Mouse (Mus musculus) kidney, adult 10 weeks (tissue): Measurements from ENCODE around the gene Sec23a. TPM values are rescaled to one million over a fixed set of nuclear protein-coding genes. Genes with fewer than 3 reads are reported as not detected.

ENCODE experiments used
- polyA plus RNA-seq: library from polyadenylated mRNA; stranded (reverse); fragments of 350-450 nt; fragmentation: Illumina TruSeq; extraction: RNeasy Lipid Tissue Mini Kit (QIAGEN cat#74804); gene quantifications from one replicate; pipeline ENCODE4 v1.2.3, GENCODE M21; 2014; ENCODE audit warnings: low read depth, low replicate concordance

The Sec23a gene
- 36.1 TPM for polyA plus RNA-seq

DNA sequence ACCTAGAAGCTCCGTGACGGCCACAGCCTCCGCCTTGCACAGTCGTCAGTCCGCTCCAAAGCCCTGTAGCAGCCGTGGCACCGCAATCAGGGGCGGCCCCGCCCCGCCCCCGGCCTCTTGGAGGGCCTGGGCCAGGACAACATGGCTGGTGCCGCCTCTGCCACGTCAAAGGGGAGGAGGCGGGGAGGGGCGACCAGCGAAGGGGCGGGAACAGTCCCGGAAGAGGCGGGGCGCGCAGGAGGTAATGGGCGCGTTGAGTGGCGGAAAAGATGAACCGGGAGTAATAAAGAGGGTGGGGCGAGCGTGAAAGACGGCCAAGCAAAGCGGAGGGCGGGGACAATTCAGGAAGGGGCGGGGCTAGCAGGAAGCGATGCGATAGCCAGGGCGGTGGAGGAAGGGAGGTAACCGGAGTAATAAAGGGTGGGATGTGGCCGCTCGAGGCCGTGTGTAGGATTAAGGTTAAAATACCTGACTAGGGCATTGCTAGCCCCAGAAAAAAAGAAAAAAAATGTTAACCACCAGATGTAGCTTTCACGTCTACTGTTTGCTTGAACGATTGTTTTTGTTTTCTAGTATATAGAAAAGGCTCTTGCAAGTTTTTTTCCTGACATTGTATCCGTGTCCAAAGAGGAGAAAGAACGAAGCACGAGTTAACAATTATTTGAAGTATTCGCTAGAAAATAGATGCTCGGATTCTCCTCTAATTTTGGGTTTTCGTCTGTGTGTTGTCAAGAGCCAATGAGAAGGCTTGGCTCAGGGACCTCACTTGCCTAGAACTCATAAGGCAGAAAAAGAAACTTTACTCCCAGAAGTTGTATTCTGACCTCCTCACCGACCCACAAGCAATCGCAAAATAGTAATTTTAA lies at the start of gene Sec23a:
Gene Sec23a (minus strand): TSS at position 174 of the 866 bp plus-strand sequence.

DNA sequence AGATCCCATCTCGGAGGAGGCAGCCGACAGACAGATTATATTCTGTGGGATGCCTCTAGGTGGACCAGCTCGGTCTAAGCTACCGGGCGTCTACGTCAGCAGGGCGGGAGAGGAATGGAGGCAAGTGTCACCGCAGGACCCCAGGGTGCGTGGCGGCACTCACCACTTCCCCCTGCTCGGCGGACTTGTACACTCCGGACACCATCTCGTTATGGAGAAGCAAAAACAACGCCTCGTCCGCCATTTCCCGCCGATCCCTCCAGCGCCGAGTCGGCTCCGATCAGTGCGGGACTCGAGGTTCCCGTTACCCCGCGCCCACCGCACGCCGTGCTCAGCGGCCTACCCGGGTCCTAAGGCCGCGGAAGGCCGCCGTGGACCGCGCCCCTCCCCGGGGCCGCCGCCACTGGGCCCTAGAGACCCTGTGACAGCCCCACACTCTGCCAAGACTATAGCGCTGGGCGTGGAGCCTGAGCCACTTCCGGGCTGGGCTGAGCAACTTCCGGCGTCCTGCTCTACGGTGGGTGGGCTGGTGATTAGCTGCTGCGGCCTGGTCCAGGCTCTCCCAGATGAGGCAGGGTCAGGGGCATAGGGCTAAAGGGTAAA lies 49.3 kb upstream of the Sec23a start, which contains the start of gene Trappc6b:
Gene Trappc6b (minus strand): TSS at position 480 of the 603 bp plus-strand sequence.

DNA sequence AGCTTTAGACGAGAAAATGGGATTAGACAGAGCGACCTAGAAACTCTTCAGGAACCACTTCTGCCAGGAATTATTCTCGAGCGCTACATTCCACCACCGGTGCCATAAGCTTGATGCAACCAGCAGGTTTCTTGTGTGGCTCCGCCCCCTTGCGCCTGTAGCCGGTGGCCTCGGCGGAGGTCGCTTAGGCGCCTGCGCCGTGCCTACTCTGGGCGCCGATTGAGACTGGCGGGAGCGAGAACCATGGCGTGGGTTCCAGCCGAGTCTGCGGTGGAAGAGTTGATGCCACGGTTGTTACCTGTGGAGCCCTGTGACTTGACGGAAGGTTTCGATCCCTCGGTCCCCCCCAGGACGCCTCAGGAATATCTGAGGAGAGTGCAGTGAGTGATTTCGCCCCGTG lies 1.4 kb upstream of the Sec23a start, which contains the start of gene Gemin2:
Gene Gemin2 (plus strand): TSS at position 160 of the 400 bp plus-strand sequence.

Other genes with a start within 250 kb of the Sec23a start
- gene Gemin2, start 1.4 kb upstream of the Sec23a start, polyA plus RNA-seq = 16.0 TPM
- 384 TPM for gene Trappc6b, start 49.5 kb upstream of the Sec23a start, polyA plus RNA-seq
- 57.0 TPM for gene Pnn, start 54.9 kb upstream of the Sec23a start, polyA plus RNA-seq
- gene Mia2, start 83.8 kb upstream of the Sec23a start, polyA plus RNA-seq = 580 TPM
- gene Fbxo33, start 207.7 kb upstream of the Sec23a start, polyA plus RNA-seq = 41.4 TPM